Mouse (Mus musculus) thymus, adult 18-20 months (tissue): ENCODE results near the gene Olfr823.
"Not testable (repeated sequence)": the region's sequence is repeated elsewhere in the genome, so short reads cannot be mapped to it uniquely, and the experiment has no call there.

Experiments
- DNase-seq, 2 experiments: peaks; one replicate each; pipeline ENCODE4 v3.0.0; 2022; ENCODE audit warnings: mixed read lengths in 2 of 2

Gene Olfr823

GRCm38 (mm10) chr10:130115283-130115682 lies at the start of gene Olfr823:
Gene Olfr823, minus strand, starts transcription at chr10:130115383.
- not testable (repeated sequence) for DNase-seq

GRCm38 (mm10) chr10:130144121-130144520 lies 28.9 kb upstream of the Olfr823 start:
- no peak for DNase-seq

GRCm38 (mm10) chr10:130142481-130142880 lies 27.3 kb upstream of the Olfr823 start:
- not testable (repeated sequence) for DNase-seq

- DNase-seq = no peak
These were observed 19.6 kb upstream of the Olfr823 start for GRCm38 (mm10) chr10:130134811-130135210.

GRCm38 (mm10) chr10:130129900-130130299 lies 14.7 kb upstream of the Olfr823 start, which contains the start of gene Olfr824:
Gene Olfr824, minus strand, starts transcription at chr10:130130000.
- DNase-seq = not testable (repeated sequence)

- not testable (repeated sequence) for DNase-seq
These were observed 862 bp upstream of the Olfr823 start for GRCm38 (mm10) chr10:130116045-130116444.

- no peak for DNase-seq
These were observed 19.1 kb downstream of the Olfr823 start for GRCm38 (mm10) chr10:130096104-130096503.

GRCm38 (mm10) chr10:130092838-130093440 lies 22.2 kb downstream of the Olfr823 start:
- DNase-seq = no peak

GRCm38 (mm10) chr10:130070910-130071309 lies 44.3 kb downstream of the Olfr823 start, which contains the start of gene Olfr822:
Gene Olfr822, plus strand, starts transcription at chr10:130071210.
- no peak for DNase-seq
